Mouse (Mus musculus) gastrocnemius, postnatal 10 days (tissue): ENCODE measurements around the gene Gm20708. TPM values are rescaled to one million over a fixed set of nuclear protein-coding genes. Genes with fewer than 3 reads are reported as not detected.

Experiments
- total RNA-seq, 2 experiments: library from RNA; stranded (reverse); gene quantifications; 2 replicates each; pipeline ENCODE4 v1.2.3; 2021

Gm20708 gene
- total RNA-seq, 2 experiments from 2014 or later: 1.2 to 3.3 TPM

Other genes starting within 250 kb of the Gm20708 start
- 10 to 100 TPM; 20.5 to 25.8 TPM for gene Tnrc6c, start 155.4 kb upstream of the Gm20708 start, total RNA-seq
- 1 to 10 TPM; 1.2 to 1.7 TPM for gene Tmc8, start 27.6 kb upstream of the Gm20708 start, total RNA-seq
- 10 to 100 TPM; 17.2 to 20.9 TPM for gene Tmc6, start 27.5 kb upstream of the Gm20708 start, total RNA-seq
- not detected for gene 6030468B19Rik, start 12.0 kb upstream of the Gm20708 start, total RNA-seq
- 10 to 100 TPM; 90.3 to 95.1 TPM for gene Syngr2, start within 50 bp of the Gm20708 start, total RNA-seq
- gene Afmid, start 16.3 kb downstream of the Gm20708 start, total RNA-seq: 1 to 10 TPM; 5.1 to 5.3 TPM
- 10 to 100 TPM; 14.3 to 20.5 TPM for gene Tk1, start 16.4 kb downstream of the Gm20708 start, total RNA-seq
- 10 to 100 TPM; 11.4 to 13.2 TPM for gene Birc5, start 39.6 kb downstream of the Gm20708 start, total RNA-seq
- gene Tmem235, start 51.1 kb downstream of the Gm20708 start, total RNA-seq: not detected
- 1 to 10 TPM; 4.7 to 5.6 TPM for gene Tha1, start 63.8 kb downstream of the Gm20708 start, total RNA-seq
- gene Socs3, start 160.4 kb downstream of the Gm20708 start, total RNA-seq: 1 to 10 TPM; 6.2 to 9.8 TPM
- 10 to 100 TPM; 17.8 to 21.6 TPM for gene Pgs1, start 176.6 kb downstream of the Gm20708 start, total RNA-seq